ENCODE assay signal across 20 mouse cellular contexts in genomic region chr8:13491491-13492010, GRCm38 (mm10). TPM values are rescaled to one million over a fixed set of nuclear protein-coding genes. Genes with fewer than 3 reads are reported as not detected.
DNase-seq lines count a peak whose midpoint lies in the region; ATAC-seq and TF ChIP-seq lines count a peak whose summit lies in the region.
"Had no signal": no experiment of that assay in that cellular context is flagged by ENCODE, and none has a peak within 500 bp of the region (broad histone marks: within the 10 kb centered on the region; RNA-seq: fewer than 3 reads in every experiment).

No protein-coding gene starts in this region.

- no peak for ATAC-seq in heart, embryonic 12.5 days (ENCODE audit: insufficient number of reproducible peaks, low FRiP score)
- ATAC-seq in heart, embryonic 16.5 days (replicated peaks; ENCODE audit: extremely low read depth, insufficient read depth, low FRiP score) = no peak
- no peak for ATAC-seq in stomach, embryonic 16.5 days (ENCODE audit: insufficient read depth, low FRiP score)
- no peak for ATAC-seq in erythroid progenitor cell, adult 5-6 weeks (replicated peaks; ENCODE audit: low FRiP score, poor library complexity, severe bottlenecking)
- ATAC-seq: activated CD4-positive, CD25-positive, alpha-beta regulatory T cell, adult 4 months; forebrain, embryonic 16.5 days; hindbrain, embryonic 16.5 days; inflammation-experienced regulatory T-cells, adult 6 months; Patski had no signal

- DNase-seq in gastrocnemius, adult 2 months = no peak
- DNase-seq in gastrocnemius, postnatal 10 days = no peak
- DNase-seq in heart, postnatal 4 days = no peak
- no peak for DNase-seq in heart, postnatal 25 days (ENCODE audit: low spot score)
- DNase-seq: cerebellum, adult 18-20 months; cerebellum, postnatal 36 days had no signal

- intact Hi-C loops in gastrocnemius, adult 2 months (cut with DNase I) = loop anchor here (5.0 kb wide), 1 partner anchor 41 kb away; no protein-coding TSS in a partner anchor
- intact Hi-C loops in heart, postnatal 25 days (cut with DNase I) = loop anchor here (1.0 to 5.0 kb wide), 2 partner anchors 39 to 56 kb away; no protein-coding TSS in a partner anchor

- peak overlapping the region; percentile 53; the same call in 1 of the 2 replicates for H3K9ac ChIP-seq in heart, embryonic 12.5 days
- peak overlapping the region; percentile 46 for H3K9ac ChIP-seq in heart, embryonic 16.5 days (ENCODE audit: low read length)
- peak overlapping the region; percentile 7; the same call in 1 of the 2 replicates for H3K9ac ChIP-seq in stomach, embryonic 16.5 days (ENCODE audit: low read length)
- H3K9ac ChIP-seq: hindbrain, embryonic 12.5 days had no signal

- H3K4me3 ChIP-seq in gastrocnemius, adult 2 months = peak overlapping the region; percentile 79
- no peak overlapping the region for H3K4me3 ChIP-seq in heart, embryonic 12.5 days
- peak overlapping the region; percentile 90 for H3K4me3 ChIP-seq in heart, embryonic 16.5 days (ENCODE audit: low read length)
- no peak overlapping the region; the same call in 1 of the 2 replicates for H3K4me3 ChIP-seq in stomach, embryonic 16.5 days (replicated peaks; ENCODE audit: low read length)
- H3K4me3 ChIP-seq: erythroblast, embryonic 14.5 days; hindbrain, embryonic 12.5 days had no signal

- WGBS in heart, embryonic 12.5 days = 77% methylated on average over 14 of the region's 14 CpGs
- WGBS in heart, embryonic 16.5 days = 77% methylated on average over 14 of the region's 14 CpGs
- 82% methylated on average over 14 of the region's 14 CpGs for WGBS in stomach, embryonic 16.5 days

- TF ChIP-seq CTCF in gastrocnemius, adult 2 months (IDR thresholded peaks at IDR 0.05) = no peak

- 0 out of 2 replicates have a peak overlapping the region, but pooled peaks have one; percentile 84 for H3K4me2 ChIP-seq in heart, embryonic 12.5 days
- H3K4me2 ChIP-seq in heart, embryonic 16.5 days (ENCODE audit: low read depth, low read length) = peak overlapping the region; percentile 82
- peak overlapping the region; percentile 79 for H3K4me2 ChIP-seq in stomach, embryonic 16.5 days (ENCODE audit: low read depth, low read length)
- H3K4me2 ChIP-seq: hindbrain, embryonic 12.5 days had no signal

- peaks cover 18% of the 10 kb centered on the region; the same call in 1 of the 2 replicates for H3K27me3 ChIP-seq in heart, embryonic 12.5 days (replicated peaks)
- peaks cover 4% of the 10 kb centered on the region; the same call in 1 of the 2 replicates for H3K27me3 ChIP-seq in heart, embryonic 16.5 days (ENCODE audit: control insufficient read depth, insufficient read depth, low read length)
- no peaks in the 10 kb centered on the region for H3K27me3 ChIP-seq in stomach, embryonic 16.5 days (ENCODE audit: control insufficient read depth, insufficient read depth, low read length)
- H3K27me3 ChIP-seq: Patski had no signal

- peak overlapping the region; percentile 95 for H3K27ac ChIP-seq in gastrocnemius, adult 2 months
- H3K27ac ChIP-seq in heart, embryonic 12.5 days (ENCODE audit: poor library complexity, severe bottlenecking) = no peak overlapping the region
- peak overlapping the region; percentile 98 for H3K27ac ChIP-seq in heart, embryonic 16.5 days (ENCODE audit: low read length)
- H3K27ac ChIP-seq in stomach, embryonic 16.5 days (ENCODE audit: low read length) = peak overlapping the region; percentile 64
- H3K27ac ChIP-seq: hindbrain, embryonic 12.5 days had no signal

- no peaks in the 10 kb centered on the region for H3K36me3 ChIP-seq in heart, embryonic 12.5 days
- peaks cover 8% of the 10 kb centered on the region; the same call in 1 of the 2 replicates for H3K36me3 ChIP-seq in heart, embryonic 16.5 days (ENCODE audit: control insufficient read depth, insufficient read depth)
- no peaks in the 10 kb centered on the region for H3K36me3 ChIP-seq in stomach, embryonic 16.5 days (ENCODE audit: control insufficient read depth, insufficient read depth, low read length)
- H3K36me3 ChIP-seq: hindbrain, embryonic 12.5 days had no signal

- H3K4me1 ChIP-seq in heart, embryonic 12.5 days (replicated peaks) = peaks cover 53% of the 10 kb centered on the region
- peaks cover 55% of the 10 kb centered on the region for H3K4me1 ChIP-seq in heart, embryonic 16.5 days (ENCODE audit: control insufficient read depth, insufficient read depth, low read length)
- H3K4me1 ChIP-seq in stomach, embryonic 16.5 days (ENCODE audit: control insufficient read depth, insufficient read depth, low read length) = peaks cover 26% of the 10 kb centered on the region

- 0 out of 2 replicates have a peak, but pooled peaks cover 2% of the 10 kb centered on the region for H3K9me3 ChIP-seq in heart, embryonic 12.5 days (replicated peaks)
- no peaks in the 10 kb centered on the region for H3K9me3 ChIP-seq in heart, embryonic 16.5 days (replicated peaks; ENCODE audit: control insufficient read depth, low read length)
- no peaks in the 10 kb centered on the region for H3K9me3 ChIP-seq in stomach, embryonic 16.5 days (replicated peaks; ENCODE audit: control insufficient read depth, low read length)
- H3K9me3 ChIP-seq: hindbrain, embryonic 12.5 days had no signal

RNA-seq across cellular contexts. Expression of gene Gas6, which starts 2.7 kb away (rescaled TPM):
- total RNA-seq in gastrocnemius, adult 2 months (2021) = 10 to 100 TPM; 63.4 to 87.3 TPM
- total RNA-seq in gastrocnemius, postnatal 10 days (2021) = 10 to 100 TPM; 79.3 to 82.1 TPM
- 57.1 and 60.7 TPM in 2 replicates for polyA plus RNA-seq in heart, embryonic 12.5 days (2016; fragmentation: Nextera tagmentation; extraction: Ambion mirVana)
- 100 to 1,000 TPM; 148 to 153 TPM for total RNA-seq in heart, postnatal 4 days (2021)
- polyA plus RNA-seq in heart, embryonic 16.5 days (2015; fragmentation: Nextera tagmentation; extraction: Ambion mirVana) = 268 and 275 TPM in 2 replicates
- 100 to 1,000 TPM; 123 to 126 TPM for total RNA-seq in heart, postnatal 25 days (2021)
- 151 and 162 TPM in 2 replicates for polyA plus RNA-seq in stomach, embryonic 16.5 days (2015; fragmentation: Nextera tagmentation; extraction: Ambion mirVana)
- total RNA-seq in erythroid progenitor cell, adult 5-6 weeks (2015; ENCODE audit: low replicate concordance) = 2.1 TPM in 1 of 2 replicates, not detected in the other
- 3.0 and 3.9 TPM in 2 replicates for total RNA-seq in erythroid progenitor cell, adult 5-6 weeks (2017; ENCODE audit: low replicate concordance)
- total RNA-seq: CH12.LX had no signal
- polyA plus RNA-seq: activated CD4-positive, CD25-positive, alpha-beta regulatory T cell, adult 4 months; inflammation-experienced regulatory T-cells, adult 6 months had no signal

RNA-seq across cellular contexts. Expression of gene Tmem255b, which starts 56.6 kb away (rescaled TPM):
- total RNA-seq in gastrocnemius, adult 2 months (2021) = 1 to 10 TPM; 2.6 to 3.1 TPM
- total RNA-seq in gastrocnemius, postnatal 10 days (2021) = 1 to 10 TPM; 3.9 to 7.5 TPM
- polyA plus RNA-seq in heart, embryonic 12.5 days (2016; fragmentation: Nextera tagmentation; extraction: Ambion mirVana) = 0.38 and 0.53 TPM in 2 replicates
- 1 to 10 TPM; 9.2 to 9.3 TPM for total RNA-seq in heart, postnatal 4 days (2021)
- 2.3 and 3.1 TPM in 2 replicates for polyA plus RNA-seq in heart, embryonic 16.5 days (2015; fragmentation: Nextera tagmentation; extraction: Ambion mirVana)
- total RNA-seq in heart, postnatal 25 days (2021) = 1 to 10 TPM; 7.3 to 9.3 TPM
- 4.3 and 5.0 TPM in 2 replicates for polyA plus RNA-seq in stomach, embryonic 16.5 days (2015; fragmentation: Nextera tagmentation; extraction: Ambion mirVana)
- not detected in 2 replicates for total RNA-seq in erythroid progenitor cell, adult 5-6 weeks (2015; ENCODE audit: low replicate concordance)
- total RNA-seq in erythroid progenitor cell, adult 5-6 weeks (2017; ENCODE audit: low replicate concordance) = not detected in 2 replicates
- total RNA-seq: CH12.LX had no signal
- polyA plus RNA-seq: activated CD4-positive, CD25-positive, alpha-beta regulatory T cell, adult 4 months; C2C12; erythroblast, embryonic 14.5 days; forebrain, embryonic 11.5 days; inflammation-experienced regulatory T-cells, adult 6 months had no signal

Comparison
In these comparisons a context has a peak if more than half of its experiments do, and no peak if none do; other contexts are left out.
1. H3K4me3 ChIP-seq: peak in gastrocnemius, adult 2 months (single experiment) and heart, embryonic 16.5 days (single experiment); none in heart, embryonic 12.5 days (single experiment) and stomach, embryonic 16.5 days (single experiment).
2. RNA of gene Gas6, which starts 2.7 kb away (total RNA-seq): 148 to 153 TPM in heart, postnatal 4 days, 123 to 126 TPM in heart, postnatal 25 days, 63.4 to 87.3 TPM in gastrocnemius, adult 2 months and 79.3 to 82.1 TPM in gastrocnemius, postnatal 10 days; 2.1 to 3.9 TPM in erythroid progenitor cell, adult 5-6 weeks; every median in the first group is over 10 times any median in the second.
3. Peak in every context shown above with its lines, with median percentiles within 50 percentile points of each other: H3K4me2 ChIP-seq and H3K9ac ChIP-seq.